27 mouse cellular contexts compared by ENCODE assay signal in genomic region chr5:124986656-124987055, GRCm38 (mm10). TPM values are rescaled to one million over a fixed set of nuclear protein-coding genes. Genes with fewer than 3 reads are reported as not detected.
DNase-seq lines count a peak whose midpoint lies in the region; ATAC-seq and TF ChIP-seq lines count a peak whose summit lies in the region.
"Had no signal": no experiment of that assay in that cellular context is flagged by ENCODE, and none has a peak within 500 bp of the region (broad histone marks: within the 10 kb centered on the region; RNA-seq: fewer than 3 reads in every experiment).

No protein-coding gene starts in this region.

- TF ChIP-seq CTCF in kidney, adult 2 months (conservative IDR thresholded peaks at IDR 0.05; ENCODE audit: insufficient read depth, insufficient read length, low read depth, low read length), result no peak
- no peak for TF ChIP-seq CTCF in kidney, postnatal 0 days (IDR thresholded peaks at IDR 0.05; ENCODE audit: low read depth)

- H3K9me3 ChIP-seq in kidney, embryonic 16.5 days (ENCODE audit: low read length), result peaks cover 17% of the 10 kb centered on the region; the same call in 1 of the 2 replicates
- H3K9me3 ChIP-seq in kidney, postnatal 0 days (replicated peaks; ENCODE audit: low read length), result no peaks in the 10 kb centered on the region
- peaks cover 9% of the 10 kb centered on the region; the same call in 1 of the 2 replicates for H3K9me3 ChIP-seq in kidney, embryonic 15.5 days (replicated peaks)
- H3K9me3 ChIP-seq: embryonic facial prominence, embryonic 15.5 days had no signal

- DNase-seq in kidney, adult 11 months, result peak; percentile 32
- DNase-seq in kidney, postnatal 14 days, result no peak
- peak; percentile 65 for DNase-seq in kidney, adult 2 months
- peak; percentile 46 for DNase-seq in kidney, postnatal 0 days (ENCODE audit: low spot score)
- DNase-seq in kidney, postnatal 36 days, result peak; percentile 39 to 42
- no peak for DNase-seq in right cerebral cortex, postnatal 14 days
- DNase-seq: adrenal gland, adult 8-10 months; adrenal gland, postnatal 14 days; adrenal gland, postnatal 36 days; cerebellum, adult 18-20 months; cerebellum, adult 8-10 months; cerebellum, adult 9-11 months; cerebellum, postnatal 14 days; cerebellum, postnatal 36 days; embryo, embryonic 11 days had no signal

- no peak for TF ChIP-seq POLR2A in kidney, adult 2 months (IDR thresholded peaks at IDR 0.05; ENCODE audit: low read depth, low read length)

- H3K4me1 ChIP-seq in kidney, adult 2 months (ENCODE audit: control insufficient read depth, insufficient read depth, low read length), result peaks cover 4% of the 10 kb centered on the region; the same call in 1 of the 2 replicates
- 0 out of 2 replicates have a peak, but pooled peaks cover 3% of the 10 kb centered on the region for H3K4me1 ChIP-seq in kidney, embryonic 16.5 days (ENCODE audit: insufficient read depth, low read length)
- 0 out of 2 replicates have a peak, but pooled peaks cover 4% of the 10 kb centered on the region for H3K4me1 ChIP-seq in kidney, postnatal 0 days (replicated peaks; ENCODE audit: insufficient read depth, low read length)
- 0 out of 2 replicates have a peak, but pooled peaks cover 3% of the 10 kb centered on the region for H3K4me1 ChIP-seq in kidney, embryonic 15.5 days
- H3K4me1 ChIP-seq: embryonic facial prominence, embryonic 13.5 days; embryonic facial prominence, embryonic 15.5 days; forebrain, embryonic 10.5 days; forebrain, embryonic 12.5 days had no signal

- H3K4me3 ChIP-seq in kidney, adult 2 months (ENCODE audit: insufficient read depth, low read depth, low read length), result no peak overlapping the region
- no peak overlapping the region for H3K4me3 ChIP-seq in kidney, embryonic 16.5 days (ENCODE audit: low read length)
- no peak overlapping the region for H3K4me3 ChIP-seq in kidney, postnatal 0 days (replicated peaks; ENCODE audit: low read depth, low read length)
- no peak overlapping the region for H3K4me3 ChIP-seq in kidney, embryonic 15.5 days (replicated peaks)
- H3K4me3 ChIP-seq: embryonic facial prominence, embryonic 13.5 days; embryonic facial prominence, embryonic 15.5 days; erythroblast, embryonic 14.5 days; forebrain, embryonic 10.5 days; forebrain, embryonic 12.5 days had no signal

- no peaks in the 10 kb centered on the region for H3K36me3 ChIP-seq in kidney, adult 2 months (ENCODE audit: control insufficient read depth, insufficient read depth, low read length)
- H3K36me3 ChIP-seq in kidney, embryonic 16.5 days (ENCODE audit: insufficient read depth, low read length), result no peaks in the 10 kb centered on the region
- no peaks in the 10 kb centered on the region for H3K36me3 ChIP-seq in kidney, postnatal 0 days (ENCODE audit: insufficient read depth, low read length)
- H3K36me3 ChIP-seq in kidney, embryonic 15.5 days, result no peaks in the 10 kb centered on the region
- H3K36me3 ChIP-seq: embryonic facial prominence, embryonic 13.5 days; embryonic facial prominence, embryonic 15.5 days; forebrain, embryonic 10.5 days; forebrain, embryonic 12.5 days; G1E had no signal

- no peak overlapping the region for H3K27ac ChIP-seq in kidney, adult 2 months (ENCODE audit: insufficient read depth, low read depth, low read length)
- H3K27ac ChIP-seq in kidney, embryonic 16.5 days (ENCODE audit: low read length), result no peak overlapping the region
- H3K27ac ChIP-seq in kidney, postnatal 0 days, result no peak overlapping the region
- H3K27ac ChIP-seq in kidney, embryonic 15.5 days, result no peak overlapping the region
- H3K27ac ChIP-seq: embryonic facial prominence, embryonic 13.5 days; embryonic facial prominence, embryonic 15.5 days; forebrain, embryonic 10.5 days; forebrain, embryonic 12.5 days had no signal

- H3K27me3 ChIP-seq in kidney, adult 2 months (replicated peaks; ENCODE audit: control insufficient read depth, insufficient read depth, low read length), result no peaks in the 10 kb centered on the region
- no peaks in the 10 kb centered on the region for H3K27me3 ChIP-seq in kidney, embryonic 16.5 days (ENCODE audit: insufficient read depth, low read length)
- no peaks in the 10 kb centered on the region for H3K27me3 ChIP-seq in kidney, postnatal 0 days (ENCODE audit: insufficient read depth, low read length)
- no peaks in the 10 kb centered on the region for H3K27me3 ChIP-seq in kidney, embryonic 15.5 days
- H3K27me3 ChIP-seq: embryonic facial prominence, embryonic 13.5 days; embryonic facial prominence, embryonic 15.5 days; forebrain, embryonic 12.5 days; Patski had no signal

- WGBS in kidney, adult 2 months, result 73% methylated on average over 5 of the region's 5 CpGs
- WGBS in kidney, embryonic 16.5 days, result 59% methylated on average over 5 of the region's 5 CpGs
- 63% methylated on average over 5 of the region's 5 CpGs for WGBS in kidney, postnatal 0 days
- WGBS in kidney, embryonic 15.5 days, result 63% methylated on average over 5 of the region's 5 CpGs

- H3K4me2 ChIP-seq in kidney, embryonic 16.5 days (replicated peaks; ENCODE audit: low read depth, low read length), result no peak overlapping the region
- H3K4me2 ChIP-seq in kidney, postnatal 0 days (ENCODE audit: low read length), result no peak overlapping the region
- H3K4me2 ChIP-seq in kidney, embryonic 15.5 days, result no peak overlapping the region
- H3K4me2 ChIP-seq: embryonic facial prominence, embryonic 13.5 days; embryonic facial prominence, embryonic 15.5 days; forebrain, embryonic 12.5 days had no signal

- H3K9ac ChIP-seq in kidney, embryonic 16.5 days (replicated peaks; ENCODE audit: low read length), result no peak overlapping the region
- no peak overlapping the region for H3K9ac ChIP-seq in kidney, postnatal 0 days (ENCODE audit: low read depth, low read length)
- no peak overlapping the region for H3K9ac ChIP-seq in kidney, embryonic 15.5 days
- H3K9ac ChIP-seq: embryonic facial prominence, embryonic 13.5 days; embryonic facial prominence, embryonic 15.5 days; forebrain, embryonic 12.5 days had no signal

- no peak for ATAC-seq in kidney, embryonic 16.5 days (ENCODE audit: low FRiP score, low TSS enrichment)
- no peak for ATAC-seq in kidney, postnatal 0 days (replicated peaks; ENCODE audit: low FRiP score, low read depth)
- no peak for ATAC-seq in kidney, embryonic 15.5 days (replicated peaks; ENCODE audit: low FRiP score)
- ATAC-seq: activated CD4-positive, CD25-positive, alpha-beta regulatory T cell, adult 4 months; CD4-positive, CD25-positive, alpha-beta regulatory T cell, adult 4 months; forebrain, embryonic 14.5 days; Patski had no signal

RNA-seq across cellular contexts. Expression of gene Rflna, which starts 16.4 kb away (rescaled TPM):
- 7.9 and 11.3 TPM in 2 replicates for polyA plus RNA-seq in kidney, adult 2 months (2012; rRNA removed)
- 4.5 and 6.8 TPM in 2 replicates for polyA plus RNA-seq in kidney, embryonic 16.5 days (2015; fragmentation: Nextera tagmentation; extraction: Ambion mirVana)
- 8.5 and 9.1 TPM in 2 replicates for polyA plus RNA-seq in kidney, postnatal 0 days (2015; fragmentation: Nextera tagmentation; extraction: Ambion mirVana)
- 4.6 and 5.0 TPM in 2 replicates for polyA plus RNA-seq in kidney, embryonic 15.5 days (2015; fragmentation: Nextera tagmentation; extraction: Ambion mirVana)
- polyA plus RNA-seq: CD4-positive, CD25-positive, alpha-beta regulatory T cell, adult 4 months; erythroblast, embryonic 14.5 days; G1E had no signal

Comparison
In these comparisons a context has a peak if more than half of its experiments do, and no peak if none do; other contexts are left out.
1. DNase-seq: peak in kidney, adult 11 months (single experiment), kidney, adult 2 months (single experiment), kidney, postnatal 0 days (single experiment) and kidney, postnatal 36 days (2 of 2); none in kidney, postnatal 14 days (single experiment) and right cerebral cortex, postnatal 14 days (single experiment).